Mouse (Mus musculus) forebrain, embryonic 16.5 days (tissue): ENCODE measurements around the gene Kat7. TPM values are rescaled to one million over a fixed set of nuclear protein-coding genes. Genes with fewer than 3 reads are reported as not detected.

Source experiments
- ATAC-seq: fragments of 200-750 bp; cut with Nextera tagmentation; 2 replicates; pipeline ENCODE4 v1.8.0; 2017; ENCODE audit warnings: mild to moderate bottlenecking, moderate library complexity
- H3K27ac ChIP-seq: fragments of 300-500 bp; sonication (generic); 2 replicates; pipeline ENCODE4 v1.5.1; 2014; ENCODE audit warnings: low read length, control low read depth
- H3K27me3 ChIP-seq: fragments of 300-500 bp; sonication (generic); replicated peaks from 2 replicates; pipeline ENCODE4 v1.6.1; 2014; ENCODE audit warnings: low read length; ENCODE audit not compliant: control insufficient read depth, insufficient read depth
- H3K36me3 ChIP-seq: fragments of 300-500 bp; sonication (generic); 2 replicates; pipeline ENCODE4 v1.6.1; 2014; ENCODE audit not compliant: control insufficient read depth, insufficient read depth
- H3K4me1 ChIP-seq: fragments of 300-500 bp; sonication (generic); replicated peaks from 2 replicates; pipeline ENCODE4 v1.6.1; 2014; ENCODE audit warnings: low read length; ENCODE audit not compliant: control insufficient read depth, insufficient read depth
- H3K4me2 ChIP-seq: fragments of 300-500 bp; sonication (generic); 2 replicates; pipeline ENCODE4 v1.6.1; 2014; ENCODE audit warnings: mild to moderate bottlenecking, low read length, control low read depth
- H3K4me3 ChIP-seq: fragments of 300-500 bp; sonication (generic); replicated peaks from 2 replicates; pipeline ENCODE4 v1.5.1; 2014; ENCODE audit warnings: mild to moderate bottlenecking, low read length, control low read depth
- H3K9ac ChIP-seq: fragments of 300-500 bp; sonication (generic); replicated peaks from 2 replicates; pipeline ENCODE4 v1.6.1; 2014; ENCODE audit warnings: low read depth, low read length, control low read depth
- H3K9me3 ChIP-seq: fragments of 300-500 bp; sonication (generic); 2 replicates; pipeline ENCODE4 v1.6.1; 2016; ENCODE audit warnings: low read length; ENCODE audit not compliant: control insufficient read depth
- WGBS: fragments of 180-500 bp; shearing (Covaris S2); extraction: QIAGEN DNeasy Blood & Tissue Kit; methylation state at CpG from one replicate; pipeline ENCODE4 v1.1.7; 2014; 5-methylcytosine and 5-hydroxymethylcytosine counted together
- polyA plus RNA-seq: library from polyadenylated mRNA; unstranded; fragments of >200 nt; fragmentation: Nextera tagmentation; extraction: Ambion mirVana; gene quantifications from 2 replicates; pipeline ENCODE4 v1.2.1, GENCODE M21; 2015

Gene Kat7
- polyA plus RNA-seq, 1 experiment from 2014 or later: 73.6 TPM

DNA sequence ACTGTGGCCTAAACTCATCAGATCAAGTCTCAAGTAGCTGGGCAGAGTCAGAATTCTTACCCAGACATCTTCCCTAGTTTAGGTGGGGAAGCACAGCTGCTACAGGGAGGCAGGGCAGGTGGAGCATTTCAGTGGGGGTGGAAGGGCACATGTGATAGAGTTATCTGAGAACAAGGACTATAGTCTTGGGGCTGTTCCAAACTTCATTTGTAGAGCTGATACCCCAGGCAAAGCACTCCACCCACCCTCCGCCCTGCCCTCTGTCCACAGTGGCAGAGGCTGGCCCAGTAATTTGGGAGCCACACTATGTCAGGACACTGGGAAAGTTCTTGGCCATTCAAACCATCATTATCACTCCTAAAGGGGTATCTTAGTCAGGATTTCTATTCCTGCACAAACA is 10.0 kb upstream of the Kat7 start:
- Histone ChIP-seq H3K4me3 (no peak overlapping the region), H3K9ac (no peak overlapping the region), H3K27me3 (no peaks in the 10 kb centered on the region), H3K4me1 (no peaks in the 10 kb centered on the region), H3K4me2 (no peak overlapping the region), H3K27ac (no peak overlapping the region), H3K36me3 (no peaks in the 10 kb centered on the region), H3K9me3 (no peaks in the 10 kb centered on the region)
- WGBS: 94% methylated on average over 1 of the region's 1 CpGs
- no peak for ATAC-seq

DNA sequence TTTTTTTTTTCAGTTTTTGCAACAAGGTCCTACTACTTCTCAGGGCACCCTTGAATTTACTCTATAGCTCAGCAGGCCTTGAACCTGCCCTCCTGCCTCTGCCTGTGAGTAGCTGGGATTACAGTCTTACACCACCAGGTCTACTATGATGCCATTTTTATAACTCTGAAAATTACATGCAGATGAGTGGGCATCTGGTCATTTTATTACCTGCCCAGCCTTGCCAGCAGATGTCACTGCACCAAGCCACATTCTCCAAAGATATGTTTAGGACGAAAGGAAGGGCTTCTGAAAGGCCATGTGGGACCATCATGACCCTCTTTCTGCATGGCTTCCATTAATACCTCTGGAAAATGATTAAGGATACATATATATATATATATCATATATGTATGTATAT is 9.5 kb upstream of the Kat7 start:
- H3K9ac ChIP-seq: no peak overlapping the region
- ATAC-seq: no peak
- WGBS: 58% methylated on average over 1 of the region's 1 CpGs
- H3K27me3 ChIP-seq: no peaks in the 10 kb centered on the region
- no peak overlapping the region for H3K27ac ChIP-seq
- no peaks in the 10 kb centered on the region for H3K9me3 ChIP-seq
- H3K4me2 ChIP-seq: no peak overlapping the region
- no peaks in the 10 kb centered on the region for H3K36me3 ChIP-seq
- H3K4me3 ChIP-seq: no peak overlapping the region
- H3K4me1 ChIP-seq: no peaks in the 10 kb centered on the region

DNA sequence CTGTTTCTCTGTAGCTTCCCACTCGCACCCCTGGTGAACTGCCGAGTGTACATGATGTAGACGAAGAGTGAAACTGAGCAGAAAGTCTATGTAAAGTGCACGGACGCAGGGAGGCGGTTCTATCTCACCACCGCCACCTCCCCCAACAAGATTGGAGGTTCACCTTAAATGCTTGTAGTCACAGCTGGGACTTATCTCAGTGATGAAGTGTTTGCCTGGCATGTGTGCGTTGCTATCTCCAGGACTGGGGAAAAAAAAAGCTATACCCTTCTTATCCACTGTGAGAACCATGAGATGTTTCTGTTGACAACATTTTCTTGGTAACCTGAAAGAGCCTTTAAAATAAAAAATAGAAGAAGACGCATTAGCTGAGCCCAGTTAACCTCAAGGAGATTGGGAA is 8.1 kb upstream of the Kat7 start:
- 92% methylated on average over 9 of the region's 9 CpGs for WGBS
- ATAC-seq: no peak
- Histone ChIP-seq H3K9ac (no peak overlapping the region), H3K27ac (no peak overlapping the region), H3K9me3 (no peaks in the 10 kb centered on the region), H3K4me2 (no peak overlapping the region), H3K4me1 (no peaks in the 10 kb centered on the region), H3K4me3 (no peak overlapping the region), H3K27me3 (no peaks in the 10 kb centered on the region), H3K36me3 (no peaks in the 10 kb centered on the region)

DNA sequence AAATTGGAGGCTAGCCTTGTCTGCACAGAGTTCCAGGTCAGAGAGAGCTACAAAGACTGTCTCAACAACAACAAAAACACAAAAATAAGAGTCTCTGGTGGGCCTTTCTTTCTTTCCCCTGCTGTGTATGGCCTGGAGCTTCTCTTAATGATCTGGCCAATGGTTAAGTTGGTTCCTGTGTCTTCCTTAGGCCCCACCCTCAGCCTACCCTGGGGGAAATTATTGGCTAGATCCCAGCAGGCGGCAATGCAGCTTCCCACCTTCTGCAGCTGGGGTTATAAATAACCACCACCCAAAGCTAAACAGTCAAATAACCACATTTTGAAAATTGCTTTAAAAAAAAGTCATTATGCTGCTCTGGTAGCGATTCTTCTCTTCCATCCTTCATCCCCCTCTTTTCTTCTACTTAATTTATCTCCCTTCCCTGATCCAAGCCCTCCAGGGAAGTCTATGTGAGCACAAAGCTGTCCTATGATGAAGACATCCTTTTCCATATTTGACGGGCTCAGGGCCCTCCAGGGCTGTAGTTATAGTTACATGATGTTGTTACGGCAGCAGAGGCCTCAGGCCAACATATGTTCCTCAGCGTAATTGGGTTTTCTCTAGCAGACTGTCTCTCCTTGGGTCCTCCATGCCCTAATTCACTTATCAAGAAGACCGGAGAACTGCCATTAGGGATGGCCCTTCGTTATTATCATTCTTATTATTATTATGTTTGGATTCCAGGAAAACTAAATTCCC is 5.3 kb upstream of the Kat7 start:
- WGBS: 83% methylated on average over 7 of the region's 7 CpGs
- Histone ChIP-seq H3K4me1 (peaks cover 8% of the 10 kb centered on the region), H3K4me2 (no peak overlapping the region), H3K27ac (no peak overlapping the region), H3K27me3 (no peaks in the 10 kb centered on the region), H3K9ac (no peak overlapping the region), H3K9me3 (no peaks in the 10 kb centered on the region), H3K36me3 (no peaks in the 10 kb centered on the region), H3K4me3 (no peak overlapping the region)
- ATAC-seq: no peak

DNA sequence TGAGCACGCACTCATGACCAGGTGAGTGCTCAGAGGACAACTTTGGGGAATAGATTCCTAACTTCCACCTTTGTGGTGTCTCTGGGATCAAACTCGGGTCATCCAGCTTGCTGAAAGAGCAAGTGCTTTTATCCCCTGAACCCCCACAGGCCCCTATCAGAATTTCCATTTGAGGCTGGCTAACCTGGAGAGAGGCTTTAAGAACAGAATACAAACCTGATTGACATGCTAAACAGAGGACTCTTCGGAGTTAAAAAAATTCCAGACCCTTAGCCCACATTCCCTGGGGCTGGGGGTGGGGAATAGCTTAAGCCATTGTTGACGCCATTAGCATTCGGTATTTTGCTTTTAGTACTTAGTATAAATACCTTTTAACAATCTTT is 1.4 kb upstream of the Kat7 start:
- Histone ChIP-seq H3K27me3 (no peaks in the 10 kb centered on the region), H3K27ac (no peak overlapping the region), H3K9me3 (no peaks in the 10 kb centered on the region), H3K4me2 (peak overlapping the region; percentile 84), H3K4me1 (peaks cover 20% of the 10 kb centered on the region), H3K36me3 (no peaks in the 10 kb centered on the region), H3K9ac (no peak overlapping the region; the same call in 1 of the 2 replicates), H3K4me3 (no peak overlapping the region; the same call in 1 of the 2 replicates)
- 11% methylated on average over 5 of the region's 5 CpGs for WGBS
- ATAC-seq: no peak

DNA sequence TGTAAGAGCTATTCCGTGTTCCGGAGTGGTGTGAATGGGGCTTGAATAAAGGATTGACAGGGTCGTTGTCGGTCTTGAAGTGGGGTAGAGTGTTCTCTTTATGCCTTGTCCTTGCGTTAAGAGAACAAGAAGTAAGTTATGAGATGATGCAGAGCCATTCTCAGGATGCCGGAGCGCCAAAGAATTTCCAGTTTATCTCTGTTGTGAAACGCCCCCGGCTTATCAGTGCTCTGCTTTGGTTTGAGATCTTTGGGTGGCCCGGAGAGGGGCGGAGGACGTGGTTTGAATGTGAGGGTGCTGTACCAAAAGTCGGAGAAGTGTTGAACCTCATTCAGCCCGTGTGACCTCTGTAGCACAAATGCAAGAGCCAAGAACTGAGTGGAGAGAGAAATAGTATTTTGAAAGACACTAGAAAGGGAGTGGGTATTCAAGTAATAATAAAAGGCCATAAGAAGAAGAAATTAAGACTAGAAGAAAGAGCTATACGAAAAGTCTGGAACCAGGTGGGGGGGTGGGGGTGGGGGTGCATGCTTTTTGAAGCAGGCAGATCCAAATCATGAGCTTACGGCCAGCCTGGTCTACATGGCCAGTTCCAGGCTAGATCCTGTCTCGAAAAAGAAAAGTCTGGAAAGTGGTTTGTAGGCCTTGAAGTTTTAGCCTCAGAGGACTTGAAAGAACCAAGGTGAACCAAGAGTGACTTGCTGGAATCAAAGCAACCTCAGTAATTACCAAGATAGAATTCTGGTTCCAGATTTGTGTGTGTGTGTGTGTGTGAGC is 790 bp upstream of the Kat7 start:
- Histone ChIP-seq H3K36me3 (no peaks in the 10 kb centered on the region), H3K4me1 (peaks cover 20% of the 10 kb centered on the region), H3K27me3 (no peaks in the 10 kb centered on the region), H3K9ac (peak overlapping the region; percentile 66), H3K9me3 (no peaks in the 10 kb centered on the region), H3K27ac (peak overlapping the region; percentile 76), H3K4me3 (peak overlapping the region; percentile 97), H3K4me2 (peak overlapping the region; percentile 84)
- WGBS: 4% methylated on average over 17 of the region's 17 CpGs
- ATAC-seq: no peak

DNA sequence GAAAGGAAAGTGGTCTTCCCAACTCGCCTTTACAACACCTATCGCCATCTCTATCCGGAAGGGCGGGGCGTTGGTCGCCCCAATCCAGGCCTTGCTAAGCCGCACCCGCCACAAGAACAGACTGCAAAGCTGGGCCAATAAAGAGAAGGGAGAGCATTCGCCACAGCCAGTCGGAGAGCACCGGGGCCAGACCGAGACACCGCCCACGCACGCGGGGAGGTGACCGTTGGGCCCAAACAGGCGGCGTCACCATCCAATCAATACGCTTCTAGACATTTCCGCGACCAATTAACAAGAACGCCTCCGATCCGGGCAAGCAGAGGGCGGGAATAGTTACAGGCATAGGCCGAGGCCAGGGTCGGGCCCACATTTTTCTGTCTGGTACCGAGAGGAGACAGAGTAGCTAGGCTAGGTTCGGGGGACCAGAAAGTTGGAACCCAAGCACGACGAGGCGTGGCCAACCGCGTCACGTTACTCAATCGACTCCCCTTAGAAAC is 488 bp downstream of the Kat7 start:
- WGBS: under 1% methylated on average over 37 of the region's 37 CpGs
- Histone ChIP-seq H3K4me2 (peak overlapping the region; percentile 93), H3K27ac (peak overlapping the region; percentile 96), H3K9ac (peak overlapping the region; percentile 94), H3K4me1 (peaks cover 20% of the 10 kb centered on the region), H3K27me3 (no peaks in the 10 kb centered on the region), H3K4me3 (peak overlapping the region; percentile 97), H3K36me3 (peaks cover 4% of the 10 kb centered on the region; the same call in 1 of the 2 replicates), H3K9me3 (no peaks in the 10 kb centered on the region)
- peak; percentile 95 for ATAC-seq

DNA sequence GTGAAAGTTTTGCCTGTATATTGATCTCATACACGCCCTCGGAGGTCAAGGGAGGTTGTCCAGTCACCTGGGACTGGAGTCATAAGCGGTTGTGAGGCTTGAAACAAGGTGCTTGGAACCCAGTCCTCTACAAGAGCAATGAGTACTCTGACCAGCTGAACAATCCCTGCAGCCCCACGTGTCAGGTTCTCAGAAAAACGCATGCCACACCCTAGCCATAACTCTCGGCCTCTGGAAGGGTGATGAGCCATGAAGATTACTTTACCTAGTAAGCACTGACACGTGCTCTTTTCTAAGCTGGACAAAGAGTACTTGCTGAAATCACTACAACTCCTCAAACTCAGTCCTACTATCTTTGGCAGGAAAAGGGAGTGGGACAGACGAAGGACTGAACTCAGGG is 2.5 kb downstream of the Kat7 start:
- no peak for ATAC-seq
- WGBS: 85% methylated on average over 8 of the region's 8 CpGs
- no peak overlapping the region for H3K4me3 ChIP-seq
- H3K4me1 ChIP-seq: peaks cover 20% of the 10 kb centered on the region
- H3K27me3 ChIP-seq: no peaks in the 10 kb centered on the region
- no peak overlapping the region for H3K4me2 ChIP-seq
- no peaks in the 10 kb centered on the region for H3K9me3 ChIP-seq
- H3K36me3 ChIP-seq: peaks cover 7% of the 10 kb centered on the region
- H3K9ac ChIP-seq: no peak overlapping the region
- no peak overlapping the region for H3K27ac ChIP-seq

DNA sequence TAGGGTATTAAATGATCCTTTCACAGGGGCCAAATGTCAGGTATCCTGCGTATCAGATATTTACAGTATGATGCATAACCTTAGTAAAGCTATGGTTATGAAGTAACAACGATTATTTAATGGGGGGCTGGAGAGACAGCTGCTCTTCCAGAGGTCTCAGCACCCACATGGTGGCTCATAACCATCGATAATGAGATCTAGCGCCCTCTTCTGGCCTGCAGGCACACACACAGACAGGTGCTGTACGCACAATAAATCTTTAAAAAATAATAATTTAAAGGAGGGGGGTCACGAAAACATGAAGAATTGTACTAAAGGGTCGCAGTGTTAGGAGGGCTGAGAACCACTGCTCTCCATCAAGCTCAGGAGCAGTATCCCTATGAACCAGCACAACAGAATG is 4.4 kb downstream of the Kat7 start:
- 92% methylated on average over 7 of the region's 7 CpGs for WGBS
- Histone ChIP-seq H3K27me3 (no peaks in the 10 kb centered on the region), H3K36me3 (peaks cover 15% of the 10 kb centered on the region), H3K9me3 (no peaks in the 10 kb centered on the region), H3K4me1 (peaks cover 12% of the 10 kb centered on the region), H3K27ac (no peak overlapping the region), H3K9ac (no peak overlapping the region), H3K4me3 (no peak overlapping the region), H3K4me2 (no peak overlapping the region)
- ATAC-seq: no peak
